Mouse (Mus musculus) embryonic facial prominence, embryonic 15.5 days (tissue): ENCODE measurements around the gene Emilin2. TPM values are rescaled to one million over a fixed set of nuclear protein-coding genes. Genes with fewer than 3 reads are reported as not detected.

Source experiments
- polyA plus RNA-seq: library from polyadenylated mRNA; unstranded; fragments of >200 nt; fragmentation: Nextera tagmentation; extraction: Ambion mirVana; gene quantifications from 2 replicates; pipeline ENCODE4 v1.2.1, GENCODE M21; 2015

Emilin2 gene
- polyA plus RNA-seq, 1 experiment from 2014 or later = 26.3 TPM

Other genes starting within 250 kb of the Emilin2 start
- gene Lpin2, start 129.4 kb downstream of the Emilin2 start, polyA plus RNA-seq = 35.3 and 37.3 TPM in 2 replicates
- gene Gm4707, start 147.9 kb upstream of the Emilin2 start, polyA plus RNA-seq = 3.3 and 4.0 TPM in 2 replicates
- gene Smchd1, start 163.4 kb upstream of the Emilin2 start, polyA plus RNA-seq = 58.8 and 62.7 TPM in 2 replicates
- 32.2 and 36.9 TPM in 2 replicates for gene Ndc80, start 214.9 kb upstream of the Emilin2 start, polyA plus RNA-seq
- gene Spdya, start 240.1 kb upstream of the Emilin2 start, polyA plus RNA-seq = 0.73 and 0.83 TPM in 2 replicates